Mouse (Mus musculus) liver, embryonic 11.5 days (tissue): ENCODE data around the gene Tmod2. TPM values are rescaled to one million over a fixed set of nuclear protein-coding genes. Genes with fewer than 3 reads are reported as not detected.
"Not testable (repeated sequence)": the region's sequence is repeated elsewhere in the genome, so short reads cannot be mapped to it uniquely, and the experiment has no call there.

ENCODE experiments used
- ATAC-seq: fragments of 200-750 bp; cut with Nextera tagmentation; replicated peaks from 2 replicates; pipeline ENCODE4 v1.8.0; 2017; ENCODE audit warnings: moderate number of reproducible peaks, mild to moderate bottlenecking, moderate TSS enrichment, moderate library complexity; ENCODE audit not compliant: low FRiP score
- DNase-seq: peaks from one replicate; pipeline ENCODE4 v3.0.0-alpha.2; 2017; ENCODE audit warnings: low spot score
- H3K27ac ChIP-seq: fragments of 300-500 bp; sonication (generic); 2 replicates; pipeline ENCODE4 v1.5.1; 2014; ENCODE audit warnings: mild to moderate bottlenecking, low read depth, low read length, control low read depth
- H3K27me3 ChIP-seq: fragments of 300-500 bp; sonication (generic); replicated peaks from 2 replicates; pipeline ENCODE4 v1.6.1; 2014; ENCODE audit warnings: low read length, mixed read lengths; ENCODE audit not compliant: control insufficient read depth, insufficient read depth
- H3K36me3 ChIP-seq: fragments of 300-500 bp; sonication (generic); 2 replicates; pipeline ENCODE4 v1.6.1; 2014; ENCODE audit warnings: mild to moderate bottlenecking, low read length, moderate library complexity, mixed read lengths; ENCODE audit not compliant: control insufficient read depth, insufficient read depth
- H3K4me1 ChIP-seq: fragments of 300-500 bp; sonication (generic); replicated peaks from 2 replicates; pipeline ENCODE4 v1.6.1; 2014; ENCODE audit warnings: low read length, mixed read lengths; ENCODE audit not compliant: control insufficient read depth, insufficient read depth
- H3K4me2 ChIP-seq: fragments of 300-500 bp; sonication (generic); 2 replicates; pipeline ENCODE4 v1.6.1; 2014; ENCODE audit warnings: mild to moderate bottlenecking, control low read depth, moderate library complexity
- H3K4me3 ChIP-seq: fragments of 300-500 bp; sonication (generic); 2 replicates; pipeline ENCODE4 v1.5.1; 2014; ENCODE audit warnings: low read depth, low read length, control low read depth
- H3K9ac ChIP-seq: fragments of 300-500 bp; sonication (generic); 2 replicates; pipeline ENCODE4 v1.6.1; 2014; ENCODE audit warnings: low read depth, low read length, control low read depth
- H3K9me3 ChIP-seq: fragments of 300-500 bp; sonication (generic); 2 replicates; pipeline ENCODE4 v1.6.1; 2016; ENCODE audit warnings: low read length, inconsistent platforms, mixed read lengths; ENCODE audit not compliant: control insufficient read depth
- WGBS: fragments of 180-500 bp; shearing (Covaris S2); extraction: QIAGEN DNeasy Blood & Tissue Kit; methylation state at CpG from one replicate; pipeline ENCODE4 v1.1.7; 2014; 5-methylcytosine and 5-hydroxymethylcytosine counted together
- polyA plus RNA-seq: library from polyadenylated mRNA; unstranded; fragments of >200 nt; fragmentation: Nextera tagmentation; extraction: Ambion mirVana; gene quantifications from 2 replicates; pipeline ENCODE4 v1.2.1, GENCODE M21; 2014

The Tmod2 gene
- 2.8 and 3.1 TPM in 2 replicates for polyA plus RNA-seq

DNA sequence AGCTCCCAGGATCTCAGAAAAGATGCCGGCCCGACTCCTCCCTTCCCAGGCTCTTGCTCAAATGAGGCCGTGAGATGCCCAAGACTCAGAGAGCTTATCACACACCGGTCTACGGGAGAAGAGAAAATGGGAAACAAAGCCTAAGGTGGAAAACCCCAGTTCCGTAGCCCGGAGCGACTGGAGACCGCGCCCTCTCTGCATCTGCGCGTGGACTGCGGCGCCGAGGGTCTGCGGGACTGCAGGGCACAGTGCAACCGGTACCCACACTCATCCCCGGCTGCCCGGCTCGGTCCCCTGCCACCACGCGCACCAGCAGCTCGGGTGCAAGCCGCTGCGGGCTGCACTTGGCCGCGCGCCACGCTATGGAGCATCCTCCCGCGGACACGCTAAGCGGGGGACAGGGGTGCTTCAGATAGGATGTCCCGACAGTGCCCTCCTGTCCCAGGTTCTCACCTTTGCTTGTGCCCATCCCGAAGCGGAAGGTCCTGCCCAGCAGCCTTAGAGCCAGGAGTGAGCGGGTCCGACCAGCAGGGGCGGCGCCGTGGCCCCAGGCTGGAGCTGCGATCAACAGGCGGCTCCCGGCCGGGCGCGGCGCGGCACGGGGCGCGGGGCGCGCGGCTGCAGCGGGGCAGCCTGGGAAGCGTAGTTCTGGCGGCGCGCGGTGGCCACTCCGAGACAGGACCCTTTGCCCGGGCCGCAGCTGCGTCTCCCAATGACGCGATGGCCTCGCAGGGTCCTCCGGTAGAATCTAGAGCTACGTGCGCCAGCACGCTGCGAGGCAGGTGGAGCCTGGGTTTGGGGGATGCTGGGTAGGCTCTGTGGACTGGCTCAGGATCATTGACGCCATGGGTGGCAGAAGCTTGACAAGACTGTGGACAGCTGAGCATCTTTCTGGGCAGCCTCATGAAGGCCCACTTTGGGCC, at the start of gene Tmod2:
Gene Tmod2 (minus strand): TSS at position 755 of the 923 bp plus-strand sequence.
- WGBS: 1% methylated on average over 74 of the region's 74 CpGs
- peak within 1 kb of the TSS; percentile 81 for H3K4me2 ChIP-seq
- ATAC-seq: peak; percentile 39
- H3K27ac ChIP-seq: no peak within 1 kb of the TSS
- H3K4me3 ChIP-seq: peak within 1 kb of the TSS; percentile 56
- peak; percentile 57 for DNase-seq
- peaks cover 25% of the 10 kb centered on the region for H3K27me3 ChIP-seq
- H3K9me3 ChIP-seq: no peaks in the 10 kb centered on the region
- H3K4me1 ChIP-seq: 0 out of 2 replicates have a peak, but pooled peaks cover 3% of the 10 kb centered on the region
- H3K36me3 ChIP-seq: no peaks in the 10 kb centered on the region
- no peak within 1 kb of the TSS for H3K9ac ChIP-seq

GRCm38 (mm10) chr9:75660917-75661316, 49.8 kb upstream of the Tmod2 start:
- 70% methylated on average over 8 of the region's 8 CpGs for WGBS
- Histone ChIP-seq H3K9ac (no peak overlapping the region), H3K36me3 (no peaks in the 10 kb centered on the region), H3K9me3 (no peaks in the 10 kb centered on the region), H3K27me3 (no peaks in the 10 kb centered on the region), H3K27ac (no peak overlapping the region), H3K4me3 (no peak overlapping the region), H3K4me1 (no peaks in the 10 kb centered on the region), H3K4me2 (no peak overlapping the region)
- ATAC-seq (no peak), DNase-seq (no peak)

DNA sequence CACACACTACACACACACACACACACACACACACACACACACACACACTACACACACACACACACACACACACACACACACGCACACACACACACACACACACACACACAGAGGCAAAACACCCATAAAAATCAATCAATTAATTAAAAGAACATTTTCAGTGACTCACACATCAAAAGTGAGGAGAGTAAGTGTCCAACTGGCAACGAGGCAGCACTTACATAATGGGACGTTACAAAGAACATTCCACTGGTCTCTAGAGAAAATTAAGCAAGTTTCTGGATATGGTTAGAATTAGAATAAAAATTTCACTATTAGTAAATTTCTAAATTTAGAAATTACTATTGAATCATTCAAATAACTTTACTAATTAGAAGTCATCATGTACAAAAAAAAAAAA, 45.3 kb upstream of the Tmod2 start:
- not testable (repeated sequence) for H3K27ac ChIP-seq, DNase-seq, H3K9me3 ChIP-seq, H3K36me3 ChIP-seq, H3K4me2 ChIP-seq, H3K4me1 ChIP-seq, ATAC-seq, H3K27me3 ChIP-seq, H3K9ac ChIP-seq, H3K4me3 ChIP-seq
- WGBS: 84% methylated on average over 3 of the region's 3 CpGs

DNA sequence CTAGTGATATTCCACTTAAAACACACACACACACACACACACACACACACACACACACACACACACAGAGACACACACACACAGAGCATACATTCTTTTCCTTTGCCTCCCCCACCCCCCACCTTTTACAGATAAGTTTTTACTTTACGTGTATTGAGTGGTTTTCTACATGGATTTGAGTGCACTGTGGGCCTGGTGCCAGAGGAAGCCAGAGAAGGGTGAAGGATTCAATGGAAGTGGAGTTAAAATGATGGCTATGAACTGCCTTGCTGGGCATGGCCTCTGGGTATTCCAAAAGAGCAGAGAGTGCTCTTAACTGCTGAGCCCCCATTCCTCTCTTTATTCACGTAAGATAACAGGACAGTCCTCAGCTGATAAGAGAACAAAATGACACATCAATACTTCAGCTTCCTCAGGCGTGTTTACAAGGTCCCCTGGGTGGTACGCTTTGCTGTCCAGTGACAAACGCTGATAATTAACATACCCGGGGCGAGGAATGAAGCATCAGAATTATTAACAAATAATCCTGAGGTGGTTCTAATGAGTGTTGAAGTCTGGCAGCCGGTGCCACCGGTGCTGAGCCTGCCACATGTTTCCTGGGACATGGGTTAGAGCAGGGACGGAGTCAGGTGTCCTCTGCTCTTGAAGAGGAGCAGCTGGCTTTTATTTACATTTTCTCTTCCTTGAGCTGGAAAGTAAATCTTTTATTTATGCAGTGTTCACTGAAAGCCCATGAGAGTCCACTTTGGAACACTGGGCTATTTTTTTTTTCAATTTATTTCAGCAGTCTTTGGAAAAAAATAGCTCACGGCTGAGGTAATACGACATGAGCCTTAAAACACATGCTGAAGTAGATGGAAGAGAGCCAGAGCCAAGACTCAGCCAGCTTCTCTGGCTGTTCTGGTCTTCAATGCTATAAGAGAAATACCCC, 43.1 kb upstream of the Tmod2 start:
- Histone ChIP-seq H3K27me3 (no peaks in the 10 kb centered on the region), H3K9ac (no peak overlapping the region), H3K36me3 (no peaks in the 10 kb centered on the region), H3K27ac (no peak overlapping the region; the same call in 1 of the 2 replicates), H3K9me3 (no peaks in the 10 kb centered on the region), H3K4me2 (no peak overlapping the region), H3K4me3 (no peak overlapping the region), H3K4me1 (peaks cover 7% of the 10 kb centered on the region; the same call in 1 of the 2 replicates)
- ATAC-seq (peak; percentile 71; the same call in 1 of the 2 replicates), DNase-seq (no peak)
- 37% methylated on average over 12 of the region's 12 CpGs for WGBS

DNA sequence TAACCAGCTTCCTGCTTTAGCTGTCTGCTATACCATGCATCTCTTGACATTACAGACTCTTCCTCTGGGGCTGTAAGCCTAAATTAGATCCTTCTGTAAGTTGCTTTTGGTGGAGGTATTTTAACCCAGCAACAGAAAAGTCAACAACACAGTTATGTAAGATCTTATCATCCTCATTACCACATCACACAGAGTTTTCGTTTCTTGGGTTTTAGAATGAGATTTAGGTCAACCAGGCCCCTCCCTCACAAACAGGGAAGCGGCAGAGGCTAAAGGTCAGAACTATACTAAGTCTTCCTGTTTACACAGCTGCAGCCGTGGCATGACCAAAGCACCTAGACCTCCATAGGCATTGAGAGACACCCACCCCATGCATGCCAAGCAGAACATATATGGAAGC, 34.3 kb upstream of the Tmod2 start:
- H3K27me3 ChIP-seq: no peaks in the 10 kb centered on the region
- no peak overlapping the region for H3K9ac ChIP-seq
- DNase-seq: no peak
- peak; percentile 61 for ATAC-seq
- no peak overlapping the region for H3K4me2 ChIP-seq
- no peak overlapping the region for H3K27ac ChIP-seq
- H3K4me3 ChIP-seq: no peak overlapping the region
- H3K9me3 ChIP-seq: no peaks in the 10 kb centered on the region
- no peaks in the 10 kb centered on the region for H3K4me1 ChIP-seq
- no peaks in the 10 kb centered on the region for H3K36me3 ChIP-seq
- 41% methylated on average over 3 of the region's 3 CpGs for WGBS

- ATAC-seq: no peak
- Histone ChIP-seq H3K36me3 (no peaks in the 10 kb centered on the region), H3K9me3 (no peaks in the 10 kb centered on the region), H3K9ac (no peak overlapping the region), H3K4me3 (no peak overlapping the region), H3K27me3 (no peaks in the 10 kb centered on the region), H3K27ac (no peak overlapping the region), H3K4me1 (no peaks in the 10 kb centered on the region), H3K4me2 (no peak overlapping the region)
- DNase-seq: no peak
- WGBS: 87% methylated on average over 4 of the region's 4 CpGs
These were observed 23.1 kb upstream of the Tmod2 start for GRCm38 (mm10) chr9:75634226-75634625.

DNA sequence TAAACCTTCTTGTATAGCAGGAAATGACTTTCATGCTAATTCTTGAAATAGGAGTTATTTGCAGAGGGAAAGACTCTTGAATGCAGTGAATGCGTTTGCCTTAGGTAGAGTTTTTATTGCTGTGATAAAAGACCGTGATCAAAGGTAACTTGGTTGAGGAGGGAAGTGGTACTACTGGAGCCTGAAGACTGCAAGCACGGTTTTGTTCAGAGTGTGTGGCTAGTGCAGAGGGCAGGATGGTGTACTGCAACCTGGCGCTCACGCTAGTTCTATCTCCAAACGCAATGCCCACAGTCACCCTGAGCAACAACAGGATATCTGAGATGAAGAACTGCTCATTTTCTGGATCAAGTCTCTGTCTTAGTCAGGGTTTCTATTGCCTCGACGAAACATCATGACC, 22.5 kb upstream of the Tmod2 start:
- WGBS: 88% methylated on average over 8 of the region's 8 CpGs
- DNase-seq (no peak), ATAC-seq (no peak)
- Histone ChIP-seq H3K27me3 (no peaks in the 10 kb centered on the region), H3K36me3 (no peaks in the 10 kb centered on the region), H3K4me3 (no peak overlapping the region), H3K4me1 (no peaks in the 10 kb centered on the region), H3K9me3 (no peaks in the 10 kb centered on the region), H3K4me2 (no peak overlapping the region), H3K27ac (no peak overlapping the region), H3K9ac (no peak overlapping the region)

DNA sequence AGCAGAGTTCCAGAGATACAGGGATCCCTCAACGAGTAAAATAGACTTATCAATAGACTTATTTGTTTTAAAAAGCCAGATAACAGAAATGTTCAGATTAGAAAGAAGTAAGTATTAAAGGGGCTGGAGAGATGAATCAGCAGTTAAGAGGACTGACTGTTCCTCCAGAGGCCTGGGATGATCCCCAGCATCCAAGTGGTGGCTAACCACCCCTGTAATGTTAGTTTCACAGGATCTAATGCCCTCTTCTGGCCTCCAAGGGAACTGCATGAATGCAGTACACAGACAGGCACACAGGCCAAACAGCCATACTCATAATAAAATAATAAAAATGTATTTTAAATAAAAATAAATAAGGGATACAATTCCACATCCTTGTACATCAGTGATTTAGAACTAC, 21.8 kb upstream of the Tmod2 start:
- Histone ChIP-seq H3K4me3 (no peak overlapping the region), H3K4me1 (no peaks in the 10 kb centered on the region), H3K9me3 (no peaks in the 10 kb centered on the region), H3K36me3 (no peaks in the 10 kb centered on the region), H3K27ac (no peak overlapping the region), H3K27me3 (no peaks in the 10 kb centered on the region), H3K4me2 (no peak overlapping the region), H3K9ac (no peak overlapping the region)
- 45% methylated on average over 1 of the region's 1 CpGs for WGBS
- ATAC-seq: no peak; the same call in 1 of the 2 replicates
- no peak for DNase-seq
